Mouse (Mus musculus): Measurements from ENCODE around the gene Ttll12. TPM values are rescaled to one million over a fixed set of nuclear protein-coding genes. Genes with fewer than 3 reads are reported as not detected.

The Ttll12 gene
- polyA plus RNA-seq, 1 experiment from 2014 or later = 43.1 TPM

DNA sequence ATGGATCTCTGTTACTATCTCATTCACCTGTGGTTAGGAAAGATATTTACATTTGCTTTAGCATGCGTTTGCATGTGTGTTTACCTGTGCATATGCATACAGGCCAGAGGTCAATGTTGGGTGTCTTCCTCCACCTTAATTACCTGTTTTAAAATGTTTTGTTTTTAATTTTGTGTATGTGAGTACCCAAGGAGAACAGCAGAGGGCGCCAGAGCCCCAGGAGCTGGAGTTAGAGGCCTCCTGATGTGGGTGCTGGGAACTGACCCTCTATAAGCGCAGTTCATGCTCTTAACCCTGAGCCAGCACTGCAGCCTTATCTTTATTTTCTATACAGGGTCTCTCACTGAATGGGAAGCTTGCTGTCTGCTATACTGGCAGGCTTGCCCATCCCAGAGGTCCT, 34.8 kb upstream of the Ttll12 start:
- Histone ChIP-seq H3K9ac (no peak overlapping the region), H3K4me1 (replicated peaks; ENCODE audit: control insufficient read depth, insufficient read depth, low read length) (no peaks in the 10 kb centered on the region), H3K27me3 (ENCODE audit: control insufficient read depth, insufficient read depth, low read length) (no peaks in the 10 kb centered on the region), H3K9me3 (ENCODE audit: control insufficient read depth, low read length) (no peaks in the 10 kb centered on the region), H3K4me2 (replicated peaks) (no peak overlapping the region), H3K27ac (no peak overlapping the region), H3K4me3 (replicated peaks; ENCODE audit: low read length) (no peak overlapping the region), H3K36me3 (replicated peaks; ENCODE audit: control insufficient read depth, insufficient read depth) (no peaks in the 10 kb centered on the region)
- ATAC-seq (ENCODE audit: low FRiP score) = no peak
- 76% methylated on average over 3 of the region's 3 CpGs for WGBS
- DNase-seq (ENCODE audit: low spot score) = no peak

DNA sequence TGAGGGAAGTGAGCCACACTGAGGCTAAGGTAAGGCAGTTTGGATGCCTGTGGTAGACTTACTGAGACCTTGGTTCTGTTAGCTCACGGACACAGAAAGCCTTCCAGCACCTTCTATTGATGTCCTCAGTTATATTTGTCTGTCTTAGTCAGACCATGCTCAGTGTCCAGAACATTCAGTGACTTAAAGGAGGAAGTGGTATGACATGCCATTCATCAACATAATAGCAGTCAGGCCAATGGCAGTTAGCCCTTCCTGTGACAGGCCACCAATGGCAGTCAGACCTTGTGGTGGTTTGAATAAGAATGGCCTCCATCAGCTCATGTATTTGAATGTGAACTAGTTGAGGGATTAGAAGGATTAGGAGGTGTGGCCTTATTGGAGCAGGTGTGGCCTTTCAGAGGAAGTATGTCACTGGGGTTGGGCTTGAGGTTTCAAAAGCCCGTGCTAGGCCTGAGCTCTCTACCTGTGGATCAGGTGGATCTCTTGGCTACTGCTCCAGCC, 31.2 kb upstream of the Ttll12 start:
- Histone ChIP-seq H3K27me3 (ENCODE audit: control insufficient read depth, insufficient read depth, low read length) (no peaks in the 10 kb centered on the region), H3K4me1 (replicated peaks; ENCODE audit: control insufficient read depth, insufficient read depth, low read length) (no peaks in the 10 kb centered on the region), H3K9ac (no peak overlapping the region), H3K36me3 (replicated peaks; ENCODE audit: control insufficient read depth, insufficient read depth) (no peaks in the 10 kb centered on the region), H3K9me3 (ENCODE audit: control insufficient read depth, low read length) (no peaks in the 10 kb centered on the region), H3K4me2 (replicated peaks) (no peak overlapping the region), H3K4me3 (replicated peaks; ENCODE audit: low read length) (no peak overlapping the region), H3K27ac (no peak overlapping the region)
- 97% methylated on average over 2 of the region's 2 CpGs for WGBS
- ATAC-seq (ENCODE audit: low FRiP score) (no peak), DNase-seq (ENCODE audit: low spot score) (no peak)

DNA sequence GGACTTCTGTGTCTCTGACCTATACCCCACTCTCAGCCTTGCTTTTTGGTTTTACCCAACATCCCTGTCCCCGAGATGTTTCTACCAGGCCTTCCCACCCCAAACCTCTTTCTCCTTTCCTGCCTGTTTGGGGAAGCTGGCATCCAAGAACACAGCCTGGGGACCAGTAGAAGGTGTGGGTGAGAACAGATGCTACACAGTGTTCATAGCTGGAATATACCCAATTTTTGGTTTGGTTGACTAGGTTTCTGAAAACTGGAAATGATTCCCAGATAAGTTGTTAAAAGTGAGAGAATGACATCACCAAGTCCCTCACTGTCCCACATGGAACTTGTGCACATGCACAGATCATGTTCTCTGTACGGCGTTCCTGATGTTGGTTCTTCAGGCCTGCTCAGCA, 20.3 kb upstream of the Ttll12 start:
- 89% methylated on average over 3 of the region's 3 CpGs for WGBS
- H3K4me2 ChIP-seq (replicated peaks) = no peak overlapping the region
- H3K9ac ChIP-seq = no peak overlapping the region
- no peaks in the 10 kb centered on the region for H3K9me3 ChIP-seq (ENCODE audit: control insufficient read depth, low read length)
- H3K36me3 ChIP-seq (replicated peaks; ENCODE audit: control insufficient read depth, insufficient read depth) = peaks cover 22% of the 10 kb centered on the region
- DNase-seq (ENCODE audit: low spot score) (no peak), ATAC-seq (ENCODE audit: low FRiP score) (no peak)
- H3K4me3 ChIP-seq (replicated peaks; ENCODE audit: low read length) = no peak overlapping the region
- no peaks in the 10 kb centered on the region for H3K27me3 ChIP-seq (ENCODE audit: control insufficient read depth, insufficient read depth, low read length)
- no peak overlapping the region for H3K27ac ChIP-seq
- H3K4me1 ChIP-seq (replicated peaks; ENCODE audit: control insufficient read depth, insufficient read depth, low read length) = no peaks in the 10 kb centered on the region

DNA sequence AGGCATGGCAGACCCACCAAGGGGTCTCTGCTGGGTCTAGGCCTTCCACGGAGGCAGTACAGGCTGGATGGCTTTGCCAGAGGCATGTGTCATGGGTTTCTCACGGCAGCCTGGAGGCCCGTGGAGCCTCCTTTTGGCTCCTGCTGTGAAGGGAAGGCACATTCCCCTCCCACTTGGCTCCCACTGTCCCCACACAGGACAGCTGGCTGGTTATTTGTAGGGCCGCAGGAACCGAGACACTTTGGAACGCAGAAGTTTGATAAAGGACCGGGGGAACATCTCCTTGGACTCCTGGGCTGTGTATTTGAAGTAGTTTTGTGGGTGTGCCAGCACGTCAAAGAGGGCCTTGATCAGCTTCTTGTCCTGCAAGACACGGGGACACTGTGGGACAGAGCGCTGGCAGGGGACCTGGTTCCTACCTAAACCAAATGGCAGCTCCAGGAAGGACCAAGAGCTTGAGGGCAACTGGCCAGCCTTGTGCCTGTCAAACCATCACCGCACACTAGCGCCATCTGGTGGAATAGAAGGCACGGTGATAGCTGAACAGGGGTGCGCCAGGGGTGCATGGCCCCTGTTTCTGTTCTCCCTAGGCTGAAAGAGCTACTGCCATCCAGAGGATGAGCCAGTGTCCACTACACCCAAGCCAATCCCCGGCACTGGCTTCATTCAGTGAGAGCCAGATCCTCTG, 12.3 kb upstream of the Ttll12 start:
- peaks cover 14% of the 10 kb centered on the region; the same call in 1 of the 2 replicates for H3K36me3 ChIP-seq (replicated peaks; ENCODE audit: control insufficient read depth, insufficient read depth)
- no peak overlapping the region for H3K9ac ChIP-seq
- peak; percentile 70 for DNase-seq (ENCODE audit: low spot score)
- H3K27ac ChIP-seq = no peak overlapping the region
- H3K4me2 ChIP-seq (replicated peaks) = no peak overlapping the region
- H3K9me3 ChIP-seq (ENCODE audit: control insufficient read depth, low read length) = no peaks in the 10 kb centered on the region
- 54% methylated on average over 15 of the region's 15 CpGs for WGBS
- ATAC-seq (ENCODE audit: low FRiP score) = no peak
- H3K4me3 ChIP-seq (replicated peaks; ENCODE audit: low read length) = no peak overlapping the region
- H3K4me1 ChIP-seq (replicated peaks; ENCODE audit: control insufficient read depth, insufficient read depth, low read length) = no peaks in the 10 kb centered on the region
- H3K27me3 ChIP-seq (ENCODE audit: control insufficient read depth, insufficient read depth, low read length) = no peaks in the 10 kb centered on the region

DNA sequence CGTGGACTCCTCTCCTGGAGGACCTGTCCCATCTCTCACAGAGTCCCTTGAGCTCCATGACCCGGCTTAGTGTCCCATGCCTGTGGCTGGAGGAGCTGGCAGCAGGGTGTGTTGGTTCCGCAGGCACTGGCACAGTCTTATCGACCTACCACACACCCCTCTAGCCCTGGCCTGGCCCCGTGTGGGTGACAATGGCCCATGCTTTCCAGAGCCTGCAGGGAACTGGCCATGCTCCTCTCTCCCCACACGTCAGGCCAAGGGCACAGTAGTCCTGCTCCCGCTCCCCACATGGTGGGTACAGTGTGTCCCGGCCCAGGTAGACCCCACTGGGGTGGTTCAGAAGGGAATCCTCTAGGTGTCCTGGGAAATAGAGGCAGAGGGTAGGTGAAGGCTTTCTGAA, 11.7 kb upstream of the Ttll12 start:
- H3K36me3 ChIP-seq (replicated peaks; ENCODE audit: control insufficient read depth, insufficient read depth) = peaks cover 8% of the 10 kb centered on the region; the same call in 1 of the 2 replicates
- ATAC-seq (ENCODE audit: low FRiP score) = no peak
- no peaks in the 10 kb centered on the region for H3K9me3 ChIP-seq (ENCODE audit: control insufficient read depth, low read length)
- H3K27ac ChIP-seq = no peak overlapping the region
- H3K9ac ChIP-seq = no peak overlapping the region
- 90% methylated on average over 8 of the region's 8 CpGs for WGBS
- no peak overlapping the region for H3K4me2 ChIP-seq (replicated peaks)
- no peaks in the 10 kb centered on the region for H3K4me1 ChIP-seq (replicated peaks; ENCODE audit: control insufficient read depth, insufficient read depth, low read length)
- no peak overlapping the region for H3K4me3 ChIP-seq (replicated peaks; ENCODE audit: low read length)
- no peaks in the 10 kb centered on the region for H3K27me3 ChIP-seq (ENCODE audit: control insufficient read depth, insufficient read depth, low read length)
- no peak for DNase-seq (ENCODE audit: low spot score)

DNA sequence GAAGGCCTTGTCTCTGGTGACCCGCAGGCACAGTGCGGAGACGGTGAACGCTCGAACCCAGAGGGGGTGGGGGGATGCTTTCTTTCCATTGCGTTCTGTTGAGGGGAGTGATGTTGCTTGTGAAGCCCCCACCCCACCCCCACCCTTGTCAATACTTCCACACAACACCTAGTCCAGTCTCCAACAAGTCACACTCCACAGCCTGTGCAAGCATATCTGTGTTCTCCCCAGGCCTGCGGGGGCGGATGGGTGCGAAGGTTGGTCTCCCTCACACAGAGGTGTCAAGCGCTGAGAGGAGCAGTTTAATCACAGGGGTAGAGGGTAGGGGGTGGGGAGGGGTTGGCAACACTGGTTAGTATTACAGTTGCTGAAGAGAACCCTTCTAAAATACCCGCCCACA, 11.3 kb upstream of the Ttll12 start:
- Histone ChIP-seq H3K4me1 (replicated peaks; ENCODE audit: control insufficient read depth, insufficient read depth, low read length) (no peaks in the 10 kb centered on the region), H3K27ac (no peak overlapping the region), H3K4me2 (replicated peaks) (no peak overlapping the region), H3K36me3 (replicated peaks; ENCODE audit: control insufficient read depth, insufficient read depth) (0 out of 2 replicates have a peak, but pooled peaks cover 6% of the 10 kb centered on the region), H3K9me3 (ENCODE audit: control insufficient read depth, low read length) (no peaks in the 10 kb centered on the region), H3K27me3 (ENCODE audit: control insufficient read depth, insufficient read depth, low read length) (no peaks in the 10 kb centered on the region), H3K9ac (no peak overlapping the region), H3K4me3 (replicated peaks; ENCODE audit: low read length) (no peak overlapping the region)
- 90% methylated on average over 11 of the region's 11 CpGs for WGBS
- no peak for DNase-seq (ENCODE audit: low spot score)
- ATAC-seq (ENCODE audit: low FRiP score) = no peak

DNA sequence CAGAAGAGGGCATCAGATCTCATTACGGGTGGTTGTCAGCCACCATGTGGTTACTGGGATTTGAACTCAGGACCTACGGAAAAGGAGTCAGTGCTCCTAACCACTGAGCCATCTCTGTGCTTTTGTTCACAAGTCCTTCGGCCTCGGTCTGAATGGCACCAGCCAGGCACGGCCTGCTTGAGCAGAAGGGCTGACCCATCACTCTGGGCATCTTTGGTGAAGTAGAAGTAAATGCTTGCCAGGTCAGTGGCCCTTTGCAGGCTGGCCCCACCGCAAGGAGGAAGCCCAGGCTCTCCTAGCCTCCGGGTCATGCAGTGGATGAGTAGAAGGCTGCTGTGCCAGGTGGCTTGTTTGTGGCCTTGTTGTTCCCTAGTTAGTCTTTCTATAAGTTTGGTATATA, 8.5 kb upstream of the Ttll12 start:
- Histone ChIP-seq H3K27ac (no peak overlapping the region), H3K4me3 (replicated peaks; ENCODE audit: low read length) (no peak overlapping the region), H3K9ac (no peak overlapping the region), H3K9me3 (ENCODE audit: control insufficient read depth, low read length) (no peaks in the 10 kb centered on the region), H3K4me1 (replicated peaks; ENCODE audit: control insufficient read depth, insufficient read depth, low read length) (no peaks in the 10 kb centered on the region), H3K4me2 (replicated peaks) (no peak overlapping the region), H3K27me3 (ENCODE audit: control insufficient read depth, insufficient read depth, low read length) (no peaks in the 10 kb centered on the region), H3K36me3 (replicated peaks; ENCODE audit: control insufficient read depth, insufficient read depth) (no peaks in the 10 kb centered on the region)
- ATAC-seq (ENCODE audit: low FRiP score) (no peak), DNase-seq (ENCODE audit: low spot score) (no peak)
- 96% methylated on average over 7 of the region's 7 CpGs for WGBS

DNA sequence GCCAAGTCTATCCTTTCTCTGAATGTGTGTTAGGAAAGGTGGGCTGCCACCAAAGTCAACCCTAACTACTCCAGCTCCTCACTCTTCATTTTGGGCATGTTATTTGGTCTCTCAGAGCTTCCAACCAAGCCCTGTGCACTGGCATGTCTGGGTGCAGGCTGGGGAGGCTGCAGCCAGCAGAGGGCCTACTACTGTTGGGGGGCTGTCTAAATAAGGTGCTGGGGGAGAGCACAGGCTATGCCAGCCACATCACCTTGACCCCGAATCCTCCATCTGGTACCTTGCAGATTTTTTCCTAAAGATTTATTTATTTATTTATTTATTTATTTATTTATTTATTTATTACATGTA, 8.1 kb upstream of the Ttll12 start:
- Histone ChIP-seq H3K36me3 (replicated peaks; ENCODE audit: control insufficient read depth, insufficient read depth) (no peaks in the 10 kb centered on the region), H3K27ac (no peak overlapping the region), H3K4me1 (replicated peaks; ENCODE audit: control insufficient read depth, insufficient read depth, low read length) (no peaks in the 10 kb centered on the region), H3K9ac (no peak overlapping the region), H3K4me3 (replicated peaks; ENCODE audit: low read length) (no peak overlapping the region), H3K9me3 (ENCODE audit: control insufficient read depth, low read length) (no peaks in the 10 kb centered on the region), H3K4me2 (replicated peaks) (no peak overlapping the region), H3K27me3 (ENCODE audit: control insufficient read depth, insufficient read depth, low read length) (no peaks in the 10 kb centered on the region)
- 97% methylated on average over 1 of the region's 1 CpGs for WGBS
- no peak for DNase-seq (ENCODE audit: low spot score)
- no peak for ATAC-seq (ENCODE audit: low FRiP score)

DNA sequence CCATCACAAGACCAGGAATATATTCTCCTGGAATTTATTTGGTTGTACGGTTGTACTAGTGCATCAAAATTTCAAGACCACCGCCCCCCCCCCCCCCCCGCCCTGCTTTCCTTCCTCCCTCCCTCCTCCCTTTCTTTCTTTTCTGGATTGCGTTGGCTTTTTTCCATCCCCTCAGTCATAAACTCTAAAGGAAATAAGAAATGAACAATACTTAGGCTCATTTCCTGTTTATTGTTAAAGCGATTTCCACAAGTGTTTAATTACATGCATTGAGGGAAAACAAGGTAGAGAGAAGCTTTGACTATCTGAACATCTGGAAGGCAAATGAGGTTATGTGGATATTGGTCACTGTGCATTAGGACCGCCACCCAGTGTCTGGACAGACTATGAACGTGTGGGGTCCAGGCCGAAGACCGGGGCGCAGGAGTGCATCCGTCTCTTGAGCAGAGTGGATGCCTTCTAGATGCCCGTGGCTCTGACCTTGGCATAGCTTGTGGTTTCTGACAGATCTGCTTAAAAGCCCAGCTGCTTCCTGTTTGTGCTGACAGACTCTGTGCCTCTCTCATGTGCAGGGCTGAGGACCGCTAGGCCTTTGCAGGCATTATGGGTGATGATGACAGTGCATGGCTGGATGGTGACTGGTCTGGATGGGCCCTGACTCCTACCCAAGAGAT, 7.6 kb upstream of the Ttll12 start:
- no peak for DNase-seq (ENCODE audit: low spot score)
- no peak overlapping the region for H3K27ac ChIP-seq

More for the DNA sequence above, 7.6 kb upstream of the Ttll12 start:
- Histone ChIP-seq H3K9me3 (ENCODE audit: control insufficient read depth, low read length) (no peaks in the 10 kb centered on the region), H3K4me3 (replicated peaks; ENCODE audit: low read length) (no peak overlapping the region), H3K4me2 (replicated peaks) (no peak overlapping the region), H3K27me3 (ENCODE audit: control insufficient read depth, insufficient read depth, low read length) (no peaks in the 10 kb centered on the region), H3K36me3 (replicated peaks; ENCODE audit: control insufficient read depth, insufficient read depth) (no peaks in the 10 kb centered on the region), H3K4me1 (replicated peaks; ENCODE audit: control insufficient read depth, insufficient read depth, low read length) (no peaks in the 10 kb centered on the region), H3K9ac (no peak overlapping the region)
- WGBS = 83% methylated on average over 13 of the region's 13 CpGs
- no peak for ATAC-seq (ENCODE audit: low FRiP score)
